Mouse (Mus musculus) olfactory bulb, adult 2 months (tissue): Measurements from ENCODE around the gene Frmd5.

Source experiments
- CTCF ChIP-seq: fragments of 200-500 bp; IDR thresholded peaks from 2 replicates; pipeline ENCODE4 v1.5.1; 2012; ENCODE audit warnings: low read depth, mild to moderate bottlenecking, low read length, moderate library complexity; ENCODE audit not compliant: insufficient read depth
- POLR2A ChIP-seq: fragments of 200-500 bp; IDR thresholded peaks from 2 replicates; pipeline ENCODE4 v1.6.1; 2012; ENCODE audit warnings: mild to moderate bottlenecking, low read depth, low read length, moderate library complexity; ENCODE audit not compliant: insufficient read depth

DNA sequence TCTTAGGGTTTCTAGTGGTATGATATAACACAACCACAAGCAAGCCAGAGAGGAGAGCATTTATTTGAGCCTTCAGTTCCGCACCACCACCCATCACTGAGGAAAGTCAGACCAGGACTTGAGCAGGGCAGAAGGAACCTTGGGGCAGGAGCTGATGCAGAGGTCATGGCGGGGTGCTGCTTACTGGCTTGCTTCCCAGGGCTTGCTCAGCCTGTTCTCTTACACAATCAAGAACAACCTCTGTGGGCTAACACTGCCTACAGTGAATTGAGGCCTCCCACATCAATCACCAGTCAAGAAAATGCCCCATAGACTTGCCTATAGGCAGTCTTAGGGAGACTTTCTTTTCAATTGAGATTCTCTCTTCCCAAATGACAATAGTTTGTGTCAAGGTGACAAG lies 118.8 kb downstream of the Frmd5 start:
- TF ChIP-seq CTCF (no peak), POLR2A (no peak)
